Mouse (Mus musculus) cerebellum, adult (tissue): ENCODE results near the gene Ranbp17.
A peak's percentile ranks its signal among the peaks of the same experiment; 100 is the strongest.
"Not testable (repeated sequence)": the region's sequence is repeated elsewhere in the genome, so short reads cannot be mapped to it uniquely, and the experiment has no call there.

Source experiments
- ATAC-seq: cut with Nextera tagmentation; 2 replicates; pipeline ENCODE4 v1.9.2; 2017; ENCODE audit warnings: mild to moderate bottlenecking, moderate library complexity, mixed read lengths; ENCODE audit not compliant: insufficient number of reproducible peaks, low FRiP score, low TSS enrichment

Ranbp17 gene

GRCm38 (mm10) chr11:33513376-33513991 lies at the start of gene Ranbp17:
Gene Ranbp17 (minus strand): TSS chr11:33513746.
- peak; percentile 76 for ATAC-seq

DNA sequence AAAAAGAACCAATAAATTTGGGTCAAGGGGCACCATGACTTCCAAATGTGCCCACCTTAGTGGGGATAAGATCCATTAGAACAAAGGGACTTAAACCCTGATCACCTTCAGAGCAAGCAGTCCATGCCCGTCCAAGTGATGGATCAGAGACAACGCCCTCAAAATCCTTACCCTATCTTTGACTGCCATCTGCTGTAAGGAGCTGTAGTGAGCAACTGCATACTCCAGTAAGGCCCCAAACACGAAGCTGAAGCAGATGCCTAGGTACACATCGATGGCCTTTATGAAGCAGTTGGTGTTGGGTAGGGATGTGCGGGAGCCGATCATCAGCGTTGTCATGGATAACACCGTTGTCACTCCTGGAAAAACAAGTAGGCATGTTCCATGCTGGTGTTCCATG lies 40.6 kb upstream of the Ranbp17 start:
- no peak; the same call in 1 of the 2 replicates for ATAC-seq

- no peak for ATAC-seq
These were observed 37.5 kb upstream of the Ranbp17 start for GRCm38 (mm10) chr11:33550861-33551560.

DNA sequence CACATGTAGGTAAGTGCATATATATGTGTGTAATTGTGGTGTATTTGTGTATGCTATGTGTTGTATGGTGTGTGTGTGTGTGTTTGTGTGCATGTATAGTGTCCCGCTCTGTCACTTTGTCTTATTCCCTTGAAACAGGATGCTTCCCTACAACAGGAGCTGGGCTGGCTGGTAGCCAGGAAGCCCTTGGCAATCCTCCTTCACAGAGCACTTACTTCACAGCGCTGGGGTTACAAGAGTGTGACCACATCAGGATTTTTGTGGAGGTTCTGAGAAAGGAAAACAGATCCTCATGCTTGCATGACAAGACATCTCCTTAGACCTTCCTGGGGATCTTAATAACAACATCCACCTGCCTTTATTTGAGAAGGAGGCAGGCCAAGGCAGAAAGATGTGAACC lies 33.8 kb upstream of the Ranbp17 start:
- ATAC-seq, result no peak

- ATAC-seq, result no peak
These were observed 31.4 kb upstream of the Ranbp17 start for GRCm38 (mm10) chr11:33544945-33545344.

DNA sequence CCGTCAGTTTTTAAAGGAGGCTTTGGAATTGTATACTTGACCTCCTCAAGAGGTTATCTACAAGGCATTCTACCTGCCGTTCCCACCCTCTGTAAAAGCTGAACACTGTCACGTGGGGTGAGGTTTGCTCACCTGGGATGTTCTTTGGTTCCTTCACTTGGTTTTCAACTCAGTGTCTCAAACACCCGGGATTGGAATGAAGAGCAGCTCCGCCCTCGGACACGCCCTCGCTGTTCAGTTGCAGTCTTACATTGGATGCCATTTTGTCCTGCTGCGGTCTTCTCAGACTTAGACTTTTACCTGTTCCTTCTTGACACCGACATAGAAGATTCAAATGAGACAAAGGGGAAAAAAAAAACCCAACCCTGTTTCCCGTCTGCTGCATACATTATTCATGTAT lies 30.6 kb upstream of the Ranbp17 start:
- no peak for ATAC-seq

GRCm38 (mm10) chr11:33537390-33538125 lies 24.0 kb upstream of the Ranbp17 start:
- ATAC-seq, result no peak

DNA sequence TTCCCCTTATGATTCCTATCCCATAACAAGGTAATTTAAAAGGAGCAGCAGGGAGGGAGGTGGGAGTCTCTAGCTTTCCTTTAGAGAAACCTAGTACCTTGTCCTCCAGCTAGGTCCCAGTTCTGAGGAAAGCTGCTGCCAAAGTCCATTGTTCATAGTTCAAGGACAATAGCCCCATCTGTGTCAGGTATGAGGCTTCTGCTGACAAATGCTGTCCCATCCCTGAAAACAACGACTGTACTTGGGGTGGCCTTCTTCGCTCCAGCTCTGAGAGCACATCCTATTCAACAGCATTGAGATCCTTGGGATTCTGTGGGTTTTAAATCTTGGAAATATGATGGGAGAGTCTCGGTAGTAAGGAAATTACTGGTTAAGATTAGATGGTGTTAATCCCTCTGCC lies 23.1 kb upstream of the Ranbp17 start:
- ATAC-seq, result no peak

GRCm38 (mm10) chr11:33534541-33534940 lies 21.0 kb upstream of the Ranbp17 start:
- no peak for ATAC-seq

- no peak for ATAC-seq
These were observed 20.0 kb upstream of the Ranbp17 start for GRCm38 (mm10) chr11:33533577-33533976.

DNA sequence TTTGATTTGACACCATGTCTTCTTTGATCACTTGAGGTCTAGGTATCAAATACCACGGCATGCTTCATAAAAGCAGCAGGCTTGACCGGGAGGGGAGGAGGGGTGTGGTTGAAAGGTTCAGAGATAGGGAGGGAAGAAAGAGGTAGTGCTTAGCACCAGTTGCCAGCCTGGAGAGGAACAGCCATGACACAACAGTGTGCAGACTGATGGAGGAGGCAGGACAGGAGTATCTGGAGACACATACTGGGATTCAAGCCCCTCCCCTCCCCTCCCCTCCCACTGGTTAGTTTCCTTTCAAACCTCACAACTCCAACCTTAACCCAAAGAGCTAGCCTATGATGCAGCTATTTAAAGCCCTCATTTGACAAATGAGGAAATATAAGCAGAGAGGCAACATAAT lies 16.0 kb upstream of the Ranbp17 start:
- no peak for ATAC-seq

- peak; percentile 95 for ATAC-seq
These were observed 631 bp downstream of the Ranbp17 start for GRCm38 (mm10) chr11:33512854-33513375.

- no peak for ATAC-seq
These were observed 4.1 kb downstream of the Ranbp17 start for GRCm38 (mm10) chr11:33509401-33509800.

DNA sequence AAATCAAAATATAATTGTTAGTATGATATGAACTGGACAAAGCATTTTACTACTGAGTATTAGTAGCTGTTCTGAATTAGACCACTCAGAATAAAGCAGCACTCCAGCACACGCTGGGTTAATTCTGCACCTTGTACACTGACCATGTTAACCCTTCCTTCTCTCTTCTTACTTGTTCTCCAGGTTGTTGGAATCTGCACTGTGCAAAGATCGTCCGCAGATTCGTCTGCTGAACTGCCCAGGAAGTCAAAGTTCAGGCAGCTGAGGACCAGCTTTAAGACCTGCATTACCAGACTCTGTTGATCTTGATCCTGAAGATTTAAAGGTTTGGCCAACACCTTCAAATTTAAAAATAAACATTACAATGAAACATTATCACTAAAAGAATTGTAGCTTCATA lies 27.8 kb downstream of the Ranbp17 start:
- ATAC-seq, result no peak

DNA sequence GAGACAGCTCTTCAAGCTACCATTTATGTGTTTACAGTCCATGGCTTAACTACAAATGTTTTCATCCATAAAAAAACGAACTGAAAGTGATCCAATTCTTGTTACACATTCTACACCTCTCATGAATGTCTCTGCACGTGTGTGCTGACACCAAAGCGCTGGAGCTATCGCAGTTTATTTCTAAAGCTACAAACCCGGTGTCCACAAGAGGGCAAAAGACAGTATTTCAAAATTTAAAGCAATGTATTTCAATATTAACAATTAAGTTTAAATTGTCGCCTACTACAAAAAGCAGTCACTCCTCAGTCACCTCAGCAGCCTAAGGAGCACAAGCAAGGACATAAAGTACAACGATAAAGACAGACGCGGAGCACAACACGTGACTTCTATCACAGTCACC lies 33.1 kb downstream of the Ranbp17 start:
- no peak for ATAC-seq

- ATAC-seq, result no peak
These were observed 34.3 kb downstream of the Ranbp17 start for GRCm38 (mm10) chr11:33479209-33479608.

- no peak for ATAC-seq
These were observed 36.9 kb downstream of the Ranbp17 start for GRCm38 (mm10) chr11:33476634-33477033.

GRCm38 (mm10) chr11:33461172-33461571 lies 52.4 kb downstream of the Ranbp17 start:
- no peak for ATAC-seq

GRCm38 (mm10) chr11:33454069-33454468 lies 59.5 kb downstream of the Ranbp17 start:
- ATAC-seq, result no peak

- no peak for ATAC-seq
These were observed 79.7 kb downstream of the Ranbp17 start for GRCm38 (mm10) chr11:33433813-33434212.

DNA sequence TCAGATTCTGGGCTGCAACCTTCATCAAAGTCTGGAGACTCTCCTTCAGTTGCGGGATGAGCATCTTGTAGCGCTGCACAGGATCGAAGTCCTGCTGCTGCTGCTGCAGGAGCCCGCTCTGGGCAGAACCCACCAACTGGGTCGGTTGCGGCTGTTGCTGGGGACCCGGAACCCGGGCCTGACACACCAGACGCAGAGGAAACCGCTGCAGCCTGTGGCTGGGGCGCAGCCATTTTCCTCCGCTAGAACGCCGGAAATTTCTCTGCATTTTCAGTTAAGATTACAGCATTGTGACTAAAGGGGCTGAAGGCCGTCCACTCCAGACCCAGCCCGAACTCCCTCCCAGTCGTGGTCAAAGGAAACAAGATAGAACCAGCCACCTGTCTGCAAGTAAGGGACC lies 85.3 kb downstream of the Ranbp17 start:
- not testable (repeated sequence) for ATAC-seq
